Mouse (Mus musculus) kidney, postnatal 14 days (tissue): ENCODE data around the gene Acat2.
"Not testable (repeated sequence)": the region's sequence is repeated elsewhere in the genome, so short reads cannot be mapped to it uniquely, and the experiment has no call there.

ENCODE experiments used
- DNase-seq: peaks from one replicate; pipeline ENCODE4 v3.0.0; 2022; ENCODE audit warnings: mixed read lengths

The Acat2 gene

GRCm38 (mm10) chr17:12956664-12957063 lies 3.9 kb downstream of the Acat2 start:
- DNase-seq, result no peak

GRCm38 (mm10) chr17:12949669-12950068 lies 10.9 kb downstream of the Acat2 start:
- DNase-seq, result no peak

GRCm38 (mm10) chr17:12942459-12943162 lies 17.9 kb downstream of the Acat2 start:
- no peak for DNase-seq

GRCm38 (mm10) chr17:12941543-12942260 lies 18.8 kb downstream of the Acat2 start:
- DNase-seq, result no peak

GRCm38 (mm10) chr17:12940151-12940805 lies 20.3 kb downstream of the Acat2 start, which contains the start of gene Acat3:
Gene Acat3 (minus strand): TSS chr17:12940600.
- DNase-seq, result peak; percentile 40

GRCm38 (mm10) chr17:12939377-12940148 lies 21.0 kb downstream of the Acat2 start:
- not testable (repeated sequence) for DNase-seq

GRCm38 (mm10) chr17:12938077-12938476 lies 22.5 kb downstream of the Acat2 start:
- no peak for DNase-seq

- no peak for DNase-seq
These were observed 23.1 kb downstream of the Acat2 start for GRCm38 (mm10) chr17:12937412-12937970.

GRCm38 (mm10) chr17:12935719-12936118 lies 24.8 kb downstream of the Acat2 start:
- DNase-seq, result peak; percentile 63

GRCm38 (mm10) chr17:12931576-12931975 lies 29.0 kb downstream of the Acat2 start:
- peak; percentile 16 for DNase-seq

GRCm38 (mm10) chr17:12925703-12926180 lies 34.8 kb downstream of the Acat2 start:
- DNase-seq, result no peak

GRCm38 (mm10) chr17:12925001-12925400 lies 35.5 kb downstream of the Acat2 start:
- no peak for DNase-seq

GRCm38 (mm10) chr17:12921073-12921472 lies 39.5 kb downstream of the Acat2 start:
- DNase-seq, result no peak

- DNase-seq, result no peak
These were observed 43.8 kb downstream of the Acat2 start for GRCm38 (mm10) chr17:12916588-12917380.

GRCm38 (mm10) chr17:12915881-12916583 lies 44.5 kb downstream of the Acat2 start, which contains the start of gene Mrpl18:
Gene Mrpl18 (minus strand): TSS chr17:12916345.
- peak; percentile 100 for DNase-seq

GRCm38 (mm10) chr17:12915488-12915880 lies 45.1 kb downstream of the Acat2 start, which contains the start of gene Tcp1:
Gene Tcp1 (plus strand): TSS chr17:12915701.
- DNase-seq, result no peak

- no peak for DNase-seq
These were observed 50.2 kb downstream of the Acat2 start for GRCm38 (mm10) chr17:12910391-12910790.

- DNase-seq, result no peak
These were observed 50.9 kb downstream of the Acat2 start, which contains the start of gene Pnldc1 for GRCm38 (mm10) chr17:12909361-12910280. Gene Pnldc1 (minus strand): TSS chr17:12910230.

GRCm38 (mm10) chr17:12906436-12906835 lies 54.1 kb downstream of the Acat2 start:
- DNase-seq, result no peak
